Mouse (Mus musculus) liver, embryonic 15.5 days (tissue): ENCODE measurements around the gene Ptpn1. TPM values are rescaled to one million over a fixed set of nuclear protein-coding genes. Genes with fewer than 3 reads are reported as not detected.

Experiments used
- ATAC-seq: fragments of 200-750 bp; cut with Nextera tagmentation; 2 replicates; pipeline ENCODE4 v1.8.0; 2017; ENCODE audit warnings: moderate number of reproducible peaks, mild to moderate bottlenecking, moderate library complexity; ENCODE audit not compliant: insufficient read depth
- H3K27ac ChIP-seq: fragments of 300-500 bp; sonication (generic); replicated peaks from 2 replicates; pipeline ENCODE4 v1.5.1; 2015; ENCODE audit warnings: mild to moderate bottlenecking, inconsistent platforms
- H3K27me3 ChIP-seq: fragments of 300-500 bp; sonication (generic); 2 replicates; pipeline ENCODE4 v1.6.1; 2015; ENCODE audit warnings: mild to moderate bottlenecking, inconsistent platforms
- H3K36me3 ChIP-seq: fragments of 300-500 bp; sonication (generic); replicated peaks from 2 replicates; pipeline ENCODE4 v1.6.1; 2015; ENCODE audit warnings: moderate library complexity, mild to moderate bottlenecking, inconsistent platforms
- H3K4me1 ChIP-seq: fragments of 300-500 bp; sonication (generic); replicated peaks from 2 replicates; pipeline ENCODE4 v1.6.1; 2015; ENCODE audit warnings: inconsistent platforms
- H3K4me2 ChIP-seq: fragments of 300-500 bp; sonication (generic); 2 replicates; pipeline ENCODE4 v1.6.1; 2015; ENCODE audit warnings: moderate library complexity, mild to moderate bottlenecking, inconsistent platforms
- H3K4me3 ChIP-seq: fragments of 300-500 bp; sonication (generic); replicated peaks from 2 replicates; pipeline ENCODE4 v1.5.1; 2015; ENCODE audit warnings: mild to moderate bottlenecking, inconsistent platforms
- H3K9ac ChIP-seq: fragments of 300-500 bp; sonication (generic); 2 replicates; pipeline ENCODE4 v1.6.1; 2015; ENCODE audit warnings: moderate library complexity, mild to moderate bottlenecking, inconsistent platforms
- H3K9me3 ChIP-seq: fragments of 300-500 bp; sonication (generic); replicated peaks from 2 replicates; pipeline ENCODE4 v1.6.1; 2016; ENCODE audit warnings: inconsistent platforms
- WGBS: fragments of 180-500 bp; shearing (Covaris S2); methylation state at CpG from one replicate; pipeline ENCODE4 v1.1.7; 2015; ENCODE audit warnings: mixed read lengths; ENCODE audit not compliant: insufficient replicate concordance; 5-methylcytosine and 5-hydroxymethylcytosine counted together
- polyA plus RNA-seq: library from polyadenylated mRNA; unstranded; fragments of >200 nt; fragmentation: Nextera tagmentation; extraction: Ambion mirVana; gene quantifications from 2 replicates; pipeline ENCODE4 v1.2.1, GENCODE M21; 2015

Ptpn1 gene
- polyA plus RNA-seq, 1 experiment from 2014 or later = 31.1 TPM

GRCm38 (mm10) chr2:167958843-167959242 is 27.0 kb downstream of the Ptpn1 start:
- H3K4me1 ChIP-seq = peaks cover 57% of the 10 kb centered on the region
- peak overlapping the region; percentile 80 for H3K27ac ChIP-seq
- WGBS = 35% methylated on average over 4 of the region's 4 CpGs
- H3K9me3 ChIP-seq = no peaks in the 10 kb centered on the region
- no peak for ATAC-seq
- H3K4me3 ChIP-seq = no peak overlapping the region
- H3K36me3 ChIP-seq = peaks cover 6% of the 10 kb centered on the region
- no peak overlapping the region for H3K9ac ChIP-seq
- peak overlapping the region; percentile 35 for H3K4me2 ChIP-seq
- no peaks in the 10 kb centered on the region for H3K27me3 ChIP-seq

DNA sequence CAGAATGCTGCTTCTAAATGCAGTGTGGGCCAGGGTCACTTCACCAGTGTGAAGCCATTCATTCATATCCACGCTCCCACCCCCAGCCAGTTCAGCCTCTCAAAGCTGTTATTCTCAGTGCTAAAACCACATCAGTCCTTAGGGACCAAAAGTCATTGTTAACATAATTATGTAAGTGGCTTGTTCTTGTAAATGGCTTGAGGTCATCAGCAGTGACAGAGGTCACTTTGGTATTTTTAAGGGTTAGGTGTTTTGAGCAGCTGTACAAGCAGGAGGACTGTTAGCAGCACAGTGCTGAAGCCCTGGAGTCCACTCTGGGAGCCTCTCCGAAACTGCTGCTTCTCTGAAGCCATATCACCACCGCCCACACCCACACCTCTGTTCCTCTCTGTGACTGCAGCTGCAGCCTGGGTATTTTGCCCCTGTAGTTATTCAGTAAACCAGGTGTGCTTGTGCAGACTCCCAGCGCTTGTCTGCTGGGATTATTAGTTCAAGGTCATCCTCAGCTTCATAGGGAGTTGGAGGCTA is 27.6 kb downstream of the Ptpn1 start:
- 29% methylated on average over 4 of the region's 4 CpGs for WGBS
- peaks cover 12% of the 10 kb centered on the region for H3K36me3 ChIP-seq
- H3K9ac ChIP-seq = no peak overlapping the region
- no peaks in the 10 kb centered on the region for H3K9me3 ChIP-seq
- H3K4me3 ChIP-seq = no peak overlapping the region
- no peaks in the 10 kb centered on the region for H3K27me3 ChIP-seq
- H3K4me1 ChIP-seq = peaks cover 57% of the 10 kb centered on the region
- ATAC-seq = peak; percentile 43
- H3K27ac ChIP-seq = peak overlapping the region; percentile 80
- peak overlapping the region; percentile 35 for H3K4me2 ChIP-seq

DNA sequence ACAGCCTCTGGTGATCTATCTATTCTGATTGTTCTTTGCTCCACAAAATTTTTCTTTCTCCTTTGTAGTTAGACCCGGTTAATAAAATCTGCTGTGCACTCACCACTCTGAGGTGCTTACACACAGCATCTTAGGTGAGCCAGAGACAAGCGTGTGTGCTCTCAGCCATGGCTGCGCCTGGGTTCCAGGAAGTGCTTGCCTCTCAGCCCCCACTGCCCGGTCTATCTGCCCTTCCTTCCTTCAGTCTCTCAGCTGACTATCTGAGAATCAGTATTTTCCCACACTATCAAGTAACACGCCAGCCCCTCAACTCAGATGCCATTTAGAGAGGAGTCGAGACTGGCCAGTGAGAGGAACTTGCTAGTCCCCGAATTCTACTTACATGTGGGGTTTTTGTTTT is 28.1 kb downstream of the Ptpn1 start:
- Histone ChIP-seq H3K27ac (peak overlapping the region; percentile 80), H3K4me3 (no peak overlapping the region), H3K36me3 (peaks cover 18% of the 10 kb centered on the region), H3K4me2 (no peak overlapping the region), H3K9ac (no peak overlapping the region), H3K27me3 (no peaks in the 10 kb centered on the region), H3K4me1 (peaks cover 57% of the 10 kb centered on the region), H3K9me3 (no peaks in the 10 kb centered on the region)
- WGBS = 21% methylated on average over 7 of the region's 7 CpGs
- ATAC-seq = no peak

DNA sequence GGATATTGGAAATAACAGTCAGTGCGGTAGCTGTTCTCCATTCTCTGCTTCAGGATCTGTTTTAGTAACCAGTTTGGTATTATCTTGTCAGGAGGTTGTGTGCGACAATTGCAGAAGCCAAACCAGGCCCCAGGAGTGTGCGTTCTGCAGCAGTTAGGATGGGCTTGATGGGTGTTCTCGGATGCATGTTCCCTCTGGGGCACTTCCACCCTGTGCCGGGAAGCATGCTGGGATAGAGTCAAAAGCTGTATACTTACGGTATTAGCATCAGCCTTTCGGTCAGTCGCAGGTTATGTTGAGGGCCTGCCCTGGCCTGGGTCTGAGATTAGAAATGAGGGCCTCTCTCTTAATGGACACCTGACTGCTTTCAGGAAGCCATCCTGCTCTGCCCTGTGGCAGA is 28.7 kb downstream of the Ptpn1 start:
- no peak overlapping the region for H3K4me3 ChIP-seq
- no peaks in the 10 kb centered on the region for H3K9me3 ChIP-seq
- H3K36me3 ChIP-seq = peaks cover 24% of the 10 kb centered on the region
- H3K9ac ChIP-seq = no peak overlapping the region
- H3K27me3 ChIP-seq = no peaks in the 10 kb centered on the region
- 75% methylated on average over 8 of the region's 8 CpGs for WGBS
- no peak for ATAC-seq
- H3K4me2 ChIP-seq = no peak overlapping the region
- H3K4me1 ChIP-seq = peaks cover 54% of the 10 kb centered on the region
- H3K27ac ChIP-seq = peak overlapping the region; percentile 80

GRCm38 (mm10) chr2:167962347-167962746 is 30.5 kb downstream of the Ptpn1 start:
- Histone ChIP-seq H3K9ac (no peak overlapping the region), H3K4me2 (no peak overlapping the region), H3K4me3 (no peak overlapping the region), H3K9me3 (no peaks in the 10 kb centered on the region), H3K4me1 (peaks cover 44% of the 10 kb centered on the region), H3K27ac (no peak overlapping the region), H3K36me3 (peaks cover 41% of the 10 kb centered on the region), H3K27me3 (no peaks in the 10 kb centered on the region)
- WGBS = 77% methylated on average over 6 of the region's 6 CpGs
- no peak for ATAC-seq

GRCm38 (mm10) chr2:167963176-167963575 is 31.3 kb downstream of the Ptpn1 start:
- Histone ChIP-seq H3K4me1 (peaks cover 37% of the 10 kb centered on the region), H3K4me2 (no peak overlapping the region), H3K9ac (no peak overlapping the region), H3K36me3 (peaks cover 47% of the 10 kb centered on the region), H3K27me3 (no peaks in the 10 kb centered on the region), H3K27ac (no peak overlapping the region), H3K9me3 (no peaks in the 10 kb centered on the region), H3K4me3 (no peak overlapping the region)
- no peak for ATAC-seq
- WGBS = 78% methylated on average over 4 of the region's 4 CpGs

DNA sequence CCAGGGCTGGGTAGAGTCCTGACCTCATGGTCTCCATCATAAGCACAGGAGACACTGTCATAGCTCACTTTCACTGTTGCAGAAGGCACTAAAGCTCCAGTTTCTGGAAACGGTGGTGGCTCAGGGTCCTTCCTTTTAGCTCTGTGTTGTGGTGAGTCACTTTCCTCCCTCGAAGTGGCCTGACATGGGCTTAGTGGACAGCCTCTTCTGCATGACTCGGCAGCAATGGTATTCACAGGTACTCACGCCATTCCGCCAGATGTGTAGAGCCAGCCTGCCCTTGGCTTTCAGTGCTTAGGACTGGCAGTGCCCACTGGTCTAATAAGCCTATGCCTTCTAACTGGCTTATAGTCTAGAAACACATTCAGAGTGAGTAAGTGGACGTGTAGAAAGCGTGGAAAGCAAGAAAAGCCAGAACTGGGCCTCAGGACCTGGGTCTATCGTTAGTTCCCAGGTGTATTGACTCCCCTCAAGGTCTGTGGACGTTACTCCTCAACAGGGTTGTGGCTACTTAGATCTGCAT is 32.0 kb downstream of the Ptpn1 start:
- H3K27ac ChIP-seq = no peak overlapping the region
- no peaks in the 10 kb centered on the region for H3K27me3 ChIP-seq
- 73% methylated on average over 9 of the region's 9 CpGs for WGBS
- peaks cover 54% of the 10 kb centered on the region for H3K36me3 ChIP-seq
- H3K4me3 ChIP-seq = no peak overlapping the region
- no peaks in the 10 kb centered on the region for H3K9me3 ChIP-seq
- no peak for ATAC-seq
- no peak overlapping the region for H3K4me2 ChIP-seq
- H3K9ac ChIP-seq = no peak overlapping the region
- H3K4me1 ChIP-seq = peaks cover 31% of the 10 kb centered on the region

- peaks cover 58% of the 10 kb centered on the region for H3K36me3 ChIP-seq
- WGBS = 85% methylated on average over 9 of the region's 9 CpGs
- no peak overlapping the region for H3K4me3 ChIP-seq
- no peaks in the 10 kb centered on the region for H3K9me3 ChIP-seq
- H3K4me2 ChIP-seq = no peak overlapping the region
- no peak overlapping the region for H3K9ac ChIP-seq
- no peaks in the 10 kb centered on the region for H3K27me3 ChIP-seq
- no peak for ATAC-seq
- peaks cover 27% of the 10 kb centered on the region for H3K4me1 ChIP-seq
- H3K27ac ChIP-seq = no peak overlapping the region
Observed at GRCm38 (mm10) chr2:167964320-167964719, 32.5 kb downstream of the Ptpn1 start.

DNA sequence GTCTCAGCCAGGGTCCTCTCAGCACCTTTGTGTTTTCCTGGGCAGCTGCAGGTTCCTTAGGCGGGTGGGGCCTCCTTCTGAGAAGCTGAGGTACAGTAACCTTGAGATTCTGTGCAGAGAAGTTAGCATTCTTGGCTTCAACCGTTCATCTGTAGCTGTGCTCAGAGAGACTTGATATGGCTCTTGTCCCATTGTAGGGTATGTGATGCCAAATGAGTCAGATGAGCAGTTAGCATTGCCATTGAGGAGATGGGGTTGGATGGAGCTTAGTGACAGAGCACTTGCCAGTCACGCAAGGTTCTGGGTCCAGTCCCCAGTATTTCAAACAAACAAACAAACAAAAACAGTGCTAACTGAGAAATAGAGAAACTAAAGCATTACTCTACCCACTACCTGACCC is 34.1 kb downstream of the Ptpn1 start:
- Histone ChIP-seq H3K27me3 (no peaks in the 10 kb centered on the region), H3K9me3 (no peaks in the 10 kb centered on the region), H3K4me1 (peaks cover 11% of the 10 kb centered on the region), H3K36me3 (peaks cover 73% of the 10 kb centered on the region), H3K4me3 (no peak overlapping the region), H3K4me2 (no peak overlapping the region), H3K27ac (no peak overlapping the region), H3K9ac (no peak overlapping the region)
- WGBS = 70% methylated on average over 3 of the region's 3 CpGs
- ATAC-seq = no peak

DNA sequence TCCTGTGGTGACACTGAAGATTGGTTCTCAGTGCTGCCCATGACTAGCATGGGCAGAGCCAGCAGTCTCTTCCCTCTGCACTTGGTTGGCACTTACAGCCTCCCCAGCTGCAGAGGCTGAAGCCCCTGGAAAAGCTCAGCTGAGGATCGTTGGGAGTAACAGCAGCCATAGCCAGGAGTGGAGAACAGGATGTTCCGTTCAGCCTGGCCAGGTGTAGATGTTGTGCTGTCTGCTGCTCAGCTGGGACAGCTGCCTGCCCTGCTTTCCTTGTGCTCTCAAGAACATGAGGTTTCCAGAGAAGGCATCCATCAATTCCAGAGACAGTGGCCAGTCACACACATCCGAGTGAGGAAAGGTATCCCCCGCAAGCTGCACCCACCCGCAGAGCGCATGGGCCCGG is 36.6 kb downstream of the Ptpn1 start:
- 86% methylated on average over 7 of the region's 7 CpGs for WGBS
- H3K27me3 ChIP-seq = no peaks in the 10 kb centered on the region
- peaks cover 18% of the 10 kb centered on the region for H3K4me1 ChIP-seq
- H3K9me3 ChIP-seq = no peaks in the 10 kb centered on the region
- no peak overlapping the region for H3K27ac ChIP-seq
- H3K4me3 ChIP-seq = no peak overlapping the region
- H3K9ac ChIP-seq = no peak overlapping the region
- no peak for ATAC-seq
- no peak overlapping the region for H3K4me2 ChIP-seq
- H3K36me3 ChIP-seq = peaks cover 85% of the 10 kb centered on the region

GRCm38 (mm10) chr2:167969851-167970541 is 38.1 kb downstream of the Ptpn1 start:
- no peaks in the 10 kb centered on the region for H3K9me3 ChIP-seq
- ATAC-seq = no peak
- no peak overlapping the region for H3K27ac ChIP-seq
- 75% methylated on average over 10 of the region's 10 CpGs for WGBS
- peaks cover 21% of the 10 kb centered on the region for H3K4me1 ChIP-seq
- H3K9ac ChIP-seq = no peak overlapping the region
- no peak overlapping the region for H3K4me3 ChIP-seq
- no peaks in the 10 kb centered on the region for H3K27me3 ChIP-seq
- no peak overlapping the region for H3K4me2 ChIP-seq
- H3K36me3 ChIP-seq = peaks cover 85% of the 10 kb centered on the region
